Mouse (Mus musculus) cerebellum, postnatal 36 days (tissue): Measurements from ENCODE around the gene Krt14.

Source experiments
- DNase-seq, 2 experiments: peaks; one replicate each; pipeline ENCODE4 v3.0.0; 2021 to 2022; ENCODE audit warnings: mixed read lengths in 2 of 2

Krt14 gene

GRCm38 (mm10) chr11:100164392-100164791 lies 43.0 kb downstream of the Krt14 start:
- no peak for DNase-seq

DNA sequence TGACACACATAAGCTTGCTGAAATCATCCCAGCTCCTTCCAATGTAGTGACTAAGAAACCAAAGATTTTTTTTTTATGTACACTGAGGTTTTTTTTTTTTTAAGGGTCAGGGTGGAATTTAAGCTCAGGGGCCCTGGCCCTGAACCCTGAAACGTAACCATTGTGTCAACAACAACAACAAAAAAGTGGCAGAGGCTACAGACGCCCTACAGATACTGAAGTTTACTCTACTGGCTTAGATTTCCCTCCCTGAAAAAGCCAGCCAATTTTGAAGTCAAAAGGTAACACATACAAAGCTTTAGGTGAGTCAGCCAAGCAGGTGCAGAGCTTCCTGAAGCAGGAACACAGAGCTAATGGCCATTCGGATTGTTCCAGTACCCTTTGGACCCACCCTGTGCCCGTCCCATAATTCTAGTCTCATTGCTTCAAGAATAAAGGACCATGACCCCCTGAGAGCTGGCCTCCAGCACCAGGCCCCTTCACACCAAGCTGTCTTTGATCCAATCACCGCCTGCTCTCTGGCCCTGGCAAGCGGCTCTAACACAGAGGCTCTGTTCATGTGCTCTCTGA lies 49.4 kb downstream of the Krt14 start:
- no peak for DNase-seq

DNA sequence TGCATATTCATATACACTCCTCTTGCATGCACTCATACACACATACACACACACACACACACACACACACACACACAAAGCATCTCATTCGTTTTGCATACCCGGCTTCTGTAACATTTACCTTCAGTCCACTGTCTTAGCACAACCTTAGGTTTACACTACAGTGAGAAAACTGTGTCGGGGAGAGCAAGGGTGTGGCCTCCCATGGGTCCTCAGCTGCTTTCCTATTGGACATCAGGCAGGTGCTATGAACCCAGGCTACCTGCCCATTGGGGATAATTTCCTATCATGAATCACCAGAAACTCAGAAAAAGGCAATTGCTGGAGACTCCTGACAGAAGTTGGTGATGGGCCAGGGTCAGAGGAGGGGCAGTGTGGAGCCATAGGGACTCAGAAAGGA lies 50.0 kb downstream of the Krt14 start:
- no peak for DNase-seq

DNA sequence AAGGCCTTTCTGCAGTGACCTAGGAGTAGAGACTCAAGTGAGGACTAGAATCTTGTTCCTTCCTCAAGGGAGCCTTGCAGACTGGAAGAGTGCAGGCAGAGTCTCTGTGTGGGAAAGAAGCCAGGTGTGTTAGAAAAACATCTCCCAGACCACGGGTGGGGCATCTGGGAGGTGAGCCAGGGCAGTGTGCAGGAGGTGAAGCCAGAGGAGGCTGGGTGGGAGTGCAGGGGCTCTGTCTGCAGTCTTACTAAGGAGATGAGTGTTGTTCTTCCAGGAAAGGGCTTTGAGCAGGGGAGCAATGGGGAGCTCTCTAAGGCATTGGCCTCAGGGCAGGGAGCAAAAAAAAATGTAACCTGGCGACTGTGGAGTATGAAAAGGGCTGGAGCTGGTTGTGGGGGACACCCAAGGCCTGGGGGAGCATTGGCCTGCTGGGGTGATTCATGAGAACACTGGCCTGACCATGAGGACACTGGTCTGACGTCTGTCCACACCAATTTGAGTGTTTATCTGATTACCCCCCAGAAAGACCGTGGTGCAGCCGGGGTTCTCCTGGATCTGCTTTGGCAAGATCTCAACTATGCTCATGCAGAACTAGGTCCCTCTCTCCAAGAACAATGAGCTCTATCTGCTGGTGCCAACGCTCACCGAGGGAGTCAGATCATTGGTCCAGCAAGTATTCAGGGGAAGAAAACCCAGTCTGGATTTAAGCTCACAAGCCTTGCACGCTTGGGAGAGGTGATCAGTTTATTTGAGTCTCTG lies 51.7 kb downstream of the Krt14 start:
- DNase-seq: no peak
